Mouse (Mus musculus) small intestine, adult 2 months (tissue): Measurements from ENCODE around the gene Kif19a.

Experiments used
- CTCF ChIP-seq: fragments of 200-500 bp; IDR thresholded peaks from 2 replicates; pipeline ENCODE4 v1.5.1; 2012; ENCODE audit warnings: low read depth, mild to moderate bottlenecking, control low read depth, inconsistent platforms, low read length, moderate library complexity, mixed read lengths; ENCODE audit not compliant: insufficient replicate concordance, insufficient read length; ENCODE audit errors: extremely low read depth
- POLR2A ChIP-seq: fragments of 200-500 bp; IDR thresholded peaks from 2 replicates; pipeline ENCODE4 v1.6.1; 2012; ENCODE audit warnings: low read depth, mild to moderate bottlenecking, control low read depth, inconsistent platforms, low read length, moderate library complexity

GRCm38 (mm10) chr11:114791891-114792411, 26.8 kb downstream of the Kif19a start:
- TF ChIP-seq CTCF (no peak), POLR2A (no peak)
